Mouse (Mus musculus): Measurements from ENCODE around the gene 1700061G19Rik. TPM values are rescaled to one million over a fixed set of nuclear protein-coding genes. Genes with fewer than 3 reads are reported as not detected.

Gene 1700061G19Rik
- total and polyA plus RNA-seq, 3 experiments = 0.27 to 0.68 TPM; not detected in 1

DNA sequence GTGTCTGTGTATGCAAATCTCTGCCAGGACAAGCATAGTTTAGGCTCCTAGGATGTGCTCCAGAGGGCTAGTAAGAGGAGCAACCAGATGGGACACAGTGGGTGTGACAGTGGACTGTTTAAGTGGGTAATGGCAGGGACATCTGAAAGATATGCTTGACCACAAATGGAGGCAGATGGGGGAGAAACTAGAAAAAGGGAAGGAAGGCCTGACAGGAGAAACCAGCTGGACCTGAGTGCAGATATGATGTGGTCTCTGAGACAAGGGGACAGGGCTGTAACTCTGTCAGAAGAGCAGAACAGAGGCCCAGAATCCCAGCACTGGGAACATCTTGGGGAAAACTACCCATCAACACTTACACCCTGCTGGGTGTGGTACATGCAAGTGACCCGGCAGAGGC, 54.3 kb downstream of the 1700061G19Rik start:
- H3K9ac ChIP-seq (ENCODE audit: control insufficient read depth, low read depth, low read length, poor library complexity, severe bottlenecking) = no peak overlapping the region
- H3K27ac ChIP-seq (ENCODE audit: control insufficient read depth, low read depth, low read length) = no peak overlapping the region
- no peak overlapping the region for H3K4me3 ChIP-seq (ENCODE audit: control insufficient read depth in 1 of 2, insufficient read depth in 1 of 2, low read depth in 2 of 2, low read length in 2 of 2)
- TF ChIP-seq EP300 (IDR thresholded peaks at IDR 0.05; ENCODE audit: low read depth in 1 of 2, low read length in 2 of 2) (0 out of 4 replicates have a peak, but pooled peaks of 1 of the 2 experiments have one; percentile 5), ELF1 (IDR thresholded peaks at IDR 0.05; ENCODE audit: low read depth, low read length) (no peak), MXI1 (IDR thresholded peaks at IDR 0.05; ENCODE audit: low read depth, low read length) (0 out of 2 replicates have a peak, but pooled peaks have one; percentile 7), TAL1 (IDR thresholded peaks at IDR 0.05; ENCODE audit: low read length) (peak; percentile 21; the same call in 1 of the 2 replicates), ETS1 (IDR thresholded peaks at IDR 0.05; ENCODE audit: low read depth, low read length) (peak; percentile 72), SIN3A (IDR thresholded peaks at IDR 0.05; ENCODE audit: low read length) (peak; percentile 64)
- peaks cover 56% of the 10 kb centered on the region for H3K79me2 ChIP-seq (ENCODE audit: control insufficient read depth, insufficient read depth, low read length, poor library complexity)
- H3K27me3 ChIP-seq (ENCODE audit: control insufficient read depth in 1 of 2, insufficient read depth in 2 of 2, low read length in 2 of 2) = no peaks in the 10 kb centered on the region
- peaks cover 10 to 29% of the 10 kb centered on the region in 2 experiments for H3K4me1 ChIP-seq (ENCODE audit: control insufficient read depth in 1 of 2, insufficient read depth in 2 of 2, low read length in 2 of 2)
- H3K36me3 ChIP-seq (ENCODE audit: control insufficient read depth in 1 of 2, insufficient read depth in 2 of 2, low read length in 2 of 2) = peaks cover 0 to 26% of the 10 kb centered on the region in 2 experiments; a peak in 3 of 4 replicates
- peak; percentile 38 for DNase-seq (ENCODE audit: low read depth, low spot score)
- no peaks in the 10 kb centered on the region for H3K9me3 ChIP-seq (replicated peaks; ENCODE audit: insufficient read depth, low read length)

- H3K36me3 ChIP-seq (ENCODE audit: control insufficient read depth in 1 of 2, insufficient read depth in 2 of 2, low read length in 2 of 2) = peaks cover 0 to 26% of the 10 kb centered on the region in 2 experiments; a peak in 2 of 4 replicates
- TF ChIP-seq MYB (IDR thresholded peaks at IDR 0.05; ENCODE audit: low read depth, low read length) = no peak
- TF ChIP-seq GABPA (IDR thresholded peaks at IDR 0.05; ENCODE audit: low read depth, low read length) = no peak
- TF ChIP-seq KAT2A (conservative IDR thresholded peaks at IDR 0.05; ENCODE audit: low read depth, low read length) = no peak
- TF ChIP-seq ZNF384 (IDR thresholded peaks at IDR 0.05; ENCODE audit: low read depth, low read length) = no peak
- no peak for TF ChIP-seq HCFC1 (IDR thresholded peaks at IDR 0.05; ENCODE audit: low read depth, low read length)
- no peak for TF ChIP-seq ZKSCAN1 (IDR thresholded peaks at IDR 0.05; ENCODE audit: low read depth, low read length)
- no peak for TF ChIP-seq USF2 (IDR thresholded peaks at IDR 0.05; ENCODE audit: borderline replicate concordance in 1 of 2, insufficient read depth in 1 of 2, low read depth in 1 of 2, low read length in 2 of 2)
- TF ChIP-seq POLR2AphosphoS5 (IDR thresholded peaks at IDR 0.05; ENCODE audit: borderline replicate concordance, low read depth, low read length) = no peak
- TF ChIP-seq UBTF (IDR thresholded peaks at IDR 0.05; ENCODE audit: borderline replicate concordance, insufficient read depth, low read depth, low read length) = no peak
- no peak for TF ChIP-seq JUND (IDR thresholded peaks at IDR 0.05; ENCODE audit: low read depth, low read length)
- TF ChIP-seq ZMIZ1 (IDR thresholded peaks at IDR 0.05; ENCODE audit: low read depth, low read length) = no peak
- TF ChIP-seq TBP (IDR thresholded peaks at IDR 0.05; ENCODE audit: low read depth, low read length) = no peak
- no peak for TF ChIP-seq TAL1 (IDR thresholded peaks at IDR 0.05; ENCODE audit: low read length)
- no peak for TF ChIP-seq RCOR1 (IDR thresholded peaks at IDR 0.05; ENCODE audit: low read depth, low read length)
- TF ChIP-seq GATA1 (IDR thresholded peaks at IDR 0.05; ENCODE audit: low read depth, low read length) = no peak
- no peak for TF ChIP-seq MEF2A (IDR thresholded peaks at IDR 0.05; ENCODE audit: extremely low read depth, insufficient replicate concordance, low read depth, low read length, poor library complexity, severe bottlenecking)
- TF ChIP-seq EP300 (IDR thresholded peaks at IDR 0.05; ENCODE audit: low read depth in 1 of 2, low read length in 2 of 2) = no peak
- TF ChIP-seq ELF1 (IDR thresholded peaks at IDR 0.05; ENCODE audit: low read depth, low read length) = no peak
- no peak for TF ChIP-seq RAD21 (IDR thresholded peaks at IDR 0.05; ENCODE audit: low read depth, low read length)
- no peak for TF ChIP-seq CTCF (IDR thresholded peaks at IDR 0.05 in 2 of 3, conservative IDR thresholded peaks at IDR 0.05 in 1 of 3; ENCODE audit: control insufficient read depth in 1 of 3, insufficient read depth in 1 of 3, low read depth in 2 of 3, low read length in 3 of 3, poor library complexity in 1 of 3, severe bottlenecking in 1 of 3)
Observed at GRCm38 (mm10) chr17:56930026-56930425, 54.7 kb downstream of the 1700061G19Rik start.

More at GRCm38 (mm10) chr17:56930026-56930425, 54.7 kb downstream of the 1700061G19Rik start:
- Histone ChIP-seq H3K9ac (ENCODE audit: control insufficient read depth, low read depth, low read length, poor library complexity, severe bottlenecking) (no peak overlapping the region), H3K27ac (ENCODE audit: control insufficient read depth, low read depth, low read length) (no peak overlapping the region), H3K4me1 (ENCODE audit: control insufficient read depth in 1 of 2, insufficient read depth in 2 of 2, low read length in 2 of 2) (peaks cover 10 to 29% of the 10 kb centered on the region in 2 experiments), H3K4me3 (ENCODE audit: control insufficient read depth in 1 of 2, insufficient read depth in 1 of 2, low read depth in 2 of 2, low read length in 2 of 2) (no peak overlapping the region), H3K27me3 (ENCODE audit: control insufficient read depth in 1 of 2, insufficient read depth in 2 of 2, low read length in 2 of 2) (no peaks in the 10 kb centered on the region), H3K9me3 (replicated peaks; ENCODE audit: insufficient read depth, low read length) (no peaks in the 10 kb centered on the region), H3K79me2 (ENCODE audit: control insufficient read depth, insufficient read depth, low read length, poor library complexity) (peaks cover 61% of the 10 kb centered on the region)
- DNase-seq (ENCODE audit: low read depth, low spot score) = no peak

Measured in MEL (cell line).